Mouse (Mus musculus): ENCODE measurements at regions not wholly inside any gene's neighbourhood (a gene's known extent, or its start where the extent isn't known, plus 50 kb on each side); places are given as distances from the start of the nearest gene placed in this dataset.

DNA sequence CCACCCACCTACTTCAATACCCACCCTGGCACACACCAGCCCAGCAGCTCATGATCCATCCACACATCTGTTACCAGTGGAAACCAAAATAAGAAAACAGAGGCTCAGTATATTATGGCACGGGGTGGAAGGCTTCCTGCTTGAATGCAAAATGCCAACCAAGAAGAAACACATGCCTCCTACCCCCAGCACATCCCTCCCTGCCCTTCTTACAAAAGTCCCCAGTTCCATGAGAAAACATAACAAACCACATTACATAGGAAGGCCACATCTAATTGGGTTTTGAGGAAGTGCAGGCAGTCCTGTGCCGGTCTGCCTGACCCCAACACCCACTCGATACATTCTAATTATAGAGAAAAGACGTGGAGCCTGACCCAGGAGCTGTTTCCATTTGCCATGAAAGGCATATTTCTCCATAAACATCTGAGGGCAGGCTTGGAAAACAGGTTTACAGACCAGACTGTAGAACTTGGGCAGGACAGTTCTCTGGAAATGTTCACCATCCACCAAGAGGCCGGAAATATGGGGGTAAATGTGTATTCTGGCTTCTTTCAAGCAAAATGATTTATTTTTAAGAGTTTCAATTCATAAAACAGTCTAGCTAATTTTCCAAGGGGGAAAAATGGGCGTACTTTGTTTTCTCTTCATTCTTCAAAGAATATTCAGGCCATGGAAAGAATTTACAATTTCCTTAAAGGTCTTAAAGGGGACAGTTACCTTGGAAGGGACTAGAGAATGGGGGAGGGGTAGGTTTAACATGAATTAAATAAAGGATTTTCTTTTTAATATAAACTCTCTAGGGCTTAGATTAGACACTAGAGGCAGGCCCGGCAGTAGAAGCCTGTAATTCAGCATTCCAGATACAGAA is 104.8 kb upstream of the Armc2 start:
- no peak for TF ChIP-seq POLR2A (IDR thresholded peaks at IDR 0.05; ENCODE audit: extremely low read depth, insufficient read depth, low read length)
- TF ChIP-seq CTCF (IDR thresholded peaks at IDR 0.05; ENCODE audit: extremely low read depth, insufficient read depth, low read length) = no peak
